Mouse (Mus musculus) intestine, embryonic 14.5 days (tissue): ENCODE results near the gene AL607142.1. TPM values are rescaled to one million over a fixed set of nuclear protein-coding genes. Genes with fewer than 3 reads are reported as not detected.

Experiments
- ATAC-seq: fragments of 200-750 bp; cut with Nextera tagmentation; replicated peaks from 2 replicates; pipeline ENCODE4 v1.8.0; 2017; ENCODE audit warnings: low read depth, moderate number of reproducible peaks, moderate TSS enrichment, moderate library complexity; ENCODE audit not compliant: low FRiP score, low TSS enrichment
- DNase-seq: peaks from one replicate; pipeline ENCODE4 v3.0.0-alpha.2; 2018; ENCODE audit warnings: low spot score
- H3K27ac ChIP-seq: fragments of 300-500 bp; sonication (generic); 2 replicates; pipeline ENCODE4 v1.5.1; 2014; ENCODE audit warnings: low read depth, mild to moderate bottlenecking, control low read depth
- H3K27me3 ChIP-seq: fragments of 300-500 bp; sonication (generic); replicated peaks from 2 replicates; pipeline ENCODE4 v1.6.1; 2014; ENCODE audit warnings: low read length, control low read depth; ENCODE audit not compliant: control insufficient read depth, insufficient read depth
- H3K36me3 ChIP-seq: fragments of 300-500 bp; sonication (generic); 2 replicates; pipeline ENCODE4 v1.6.1; 2014; ENCODE audit warnings: low read length, control low read depth; ENCODE audit not compliant: control insufficient read depth, insufficient read depth
- H3K4me1 ChIP-seq: fragments of 300-500 bp; sonication (generic); replicated peaks from 2 replicates; pipeline ENCODE4 v1.6.1; 2014; ENCODE audit warnings: low read length, control low read depth, mixed read lengths; ENCODE audit not compliant: control insufficient read depth, insufficient read depth
- H3K4me2 ChIP-seq: fragments of 300-500 bp; sonication (generic); 2 replicates; pipeline ENCODE4 v1.6.1; 2014; ENCODE audit warnings: low read length
- H3K4me3 ChIP-seq: fragments of 300-500 bp; sonication (generic); 2 replicates; pipeline ENCODE4 v1.5.1; 2014; ENCODE audit warnings: low read depth, low read length, control low read depth, mixed read lengths
- H3K9ac ChIP-seq: fragments of 300-500 bp; sonication (generic); 2 replicates; pipeline ENCODE4 v1.6.1; 2014; ENCODE audit warnings: mild to moderate bottlenecking, low read length
- H3K9me3 ChIP-seq: fragments of 300-500 bp; sonication (generic); 2 replicates; pipeline ENCODE4 v1.6.1; 2016; ENCODE audit warnings: low read length, control low read depth; ENCODE audit not compliant: control insufficient read depth
- WGBS: fragments of 180-500 bp; shearing (Covaris S2); extraction: QIAGEN DNeasy Blood & Tissue Kit; methylation state at CpG from one replicate; pipeline ENCODE4 v1.1.7; 2014; 5-methylcytosine and 5-hydroxymethylcytosine counted together
- polyA plus RNA-seq: library from polyadenylated mRNA; unstranded; fragments of >200 nt; fragmentation: Nextera tagmentation; extraction: Ambion mirVana; gene quantifications from 2 replicates; pipeline ENCODE4 v1.2.1, GENCODE M21; 2014

Gene AL607142.1
- polyA plus RNA-seq, 1 experiment from 2014 or later: not detected

DNA sequence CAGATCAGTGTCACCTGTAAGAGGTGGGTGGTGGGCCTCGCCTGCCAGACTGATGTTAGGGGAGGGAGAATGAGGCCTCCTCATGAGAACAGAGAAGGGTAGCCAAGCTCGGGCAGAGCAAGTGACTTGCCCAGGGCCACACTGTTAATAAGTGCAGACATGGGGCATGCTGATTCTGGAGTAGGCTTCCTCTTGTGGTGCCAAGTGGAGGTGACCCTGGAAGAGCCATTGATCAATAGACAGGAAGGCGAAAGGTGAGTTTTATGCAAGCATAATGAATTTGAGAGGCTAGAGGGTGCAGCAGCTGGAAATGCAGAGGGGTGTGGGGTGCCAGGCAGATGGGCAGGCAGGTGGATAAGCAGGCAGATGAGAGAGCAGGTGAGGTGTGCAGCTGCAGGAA is 6.6 kb downstream of the AL607142.1 start:
- no peak overlapping the region for H3K9ac ChIP-seq
- DNase-seq (no peak), ATAC-seq (no peak)
- H3K27me3 ChIP-seq: no peaks in the 10 kb centered on the region
- H3K36me3 ChIP-seq: no peaks in the 10 kb centered on the region
- no peak overlapping the region for H3K4me2 ChIP-seq
- H3K9me3 ChIP-seq: no peaks in the 10 kb centered on the region
- no peaks in the 10 kb centered on the region; the same call in 1 of the 2 replicates for H3K4me1 ChIP-seq
- no peak overlapping the region for H3K27ac ChIP-seq
- H3K4me3 ChIP-seq: no peak overlapping the region
- WGBS: 57% methylated on average over 3 of the region's 3 CpGs

DNA sequence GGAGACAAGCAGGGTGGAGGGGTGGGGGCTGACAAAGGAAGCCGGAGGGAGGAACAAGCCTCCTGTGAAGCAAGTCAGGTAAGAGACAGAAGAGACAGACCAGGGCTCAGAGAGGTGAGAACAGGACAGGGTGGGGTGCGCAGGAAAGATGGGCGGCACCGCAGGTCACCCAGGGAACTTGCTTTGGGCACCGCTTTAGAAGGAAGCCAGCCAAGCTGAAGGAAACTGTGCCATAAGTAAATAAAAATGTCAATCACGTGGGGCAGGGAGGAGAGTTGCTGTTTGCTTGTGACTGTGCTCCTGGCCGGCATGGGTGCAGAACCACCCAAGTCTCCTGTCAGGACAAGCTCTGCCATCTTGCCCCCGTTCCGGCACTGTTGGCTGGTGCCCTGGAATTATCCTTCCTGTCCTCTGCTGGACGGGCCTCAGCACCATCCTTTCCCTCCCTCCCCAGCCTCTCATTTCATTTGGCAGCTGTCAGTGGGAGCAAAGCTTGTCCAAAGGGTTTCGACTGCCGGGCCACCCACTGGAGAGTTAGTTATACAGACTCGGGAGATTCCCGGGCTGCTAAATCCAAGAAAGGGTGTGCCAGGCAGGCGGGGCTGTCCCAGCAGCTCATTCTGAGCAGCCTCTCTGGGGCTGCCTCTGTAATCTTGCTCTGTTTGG is 7.2 kb downstream of the AL607142.1 start:
- no peak overlapping the region for H3K4me3 ChIP-seq
- H3K4me1 ChIP-seq: no peaks in the 10 kb centered on the region; the same call in 1 of the 2 replicates
- ATAC-seq: no peak
- H3K9ac ChIP-seq: no peak overlapping the region
- no peaks in the 10 kb centered on the region for H3K36me3 ChIP-seq
- no peaks in the 10 kb centered on the region for H3K27me3 ChIP-seq
- 56% methylated on average over 15 of the region's 15 CpGs for WGBS
- H3K4me2 ChIP-seq: no peak overlapping the region
- no peak for DNase-seq
- H3K9me3 ChIP-seq: no peaks in the 10 kb centered on the region
- H3K27ac ChIP-seq: no peak overlapping the region

DNA sequence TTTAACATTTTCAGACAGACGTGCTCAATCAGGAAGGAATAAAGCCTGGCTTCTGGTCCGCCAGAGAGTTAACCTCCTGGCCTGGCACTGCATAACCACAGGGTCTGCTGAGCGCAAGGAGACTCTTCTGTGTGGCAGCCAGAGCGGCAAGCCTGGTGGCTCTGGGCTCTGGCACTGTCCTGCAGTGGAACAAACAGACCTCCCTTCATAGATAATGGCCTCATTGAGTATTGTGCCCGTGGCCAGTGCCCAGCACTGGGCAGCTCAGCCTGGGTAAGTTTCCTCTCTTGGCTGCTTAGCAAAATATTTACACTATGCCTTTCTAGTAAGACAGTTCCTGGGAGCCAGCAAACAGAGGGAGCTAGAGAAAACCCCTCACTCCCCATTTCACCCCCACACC is 9.3 kb downstream of the AL607142.1 start:
- Histone ChIP-seq H3K9me3 (no peaks in the 10 kb centered on the region), H3K4me2 (no peak overlapping the region), H3K36me3 (no peaks in the 10 kb centered on the region), H3K27ac (no peak overlapping the region), H3K4me1 (no peaks in the 10 kb centered on the region; the same call in 1 of the 2 replicates), H3K4me3 (no peak overlapping the region), H3K9ac (no peak overlapping the region), H3K27me3 (no peaks in the 10 kb centered on the region)
- 45% methylated on average over 5 of the region's 5 CpGs for WGBS
- DNase-seq (no peak), ATAC-seq (no peak)

DNA sequence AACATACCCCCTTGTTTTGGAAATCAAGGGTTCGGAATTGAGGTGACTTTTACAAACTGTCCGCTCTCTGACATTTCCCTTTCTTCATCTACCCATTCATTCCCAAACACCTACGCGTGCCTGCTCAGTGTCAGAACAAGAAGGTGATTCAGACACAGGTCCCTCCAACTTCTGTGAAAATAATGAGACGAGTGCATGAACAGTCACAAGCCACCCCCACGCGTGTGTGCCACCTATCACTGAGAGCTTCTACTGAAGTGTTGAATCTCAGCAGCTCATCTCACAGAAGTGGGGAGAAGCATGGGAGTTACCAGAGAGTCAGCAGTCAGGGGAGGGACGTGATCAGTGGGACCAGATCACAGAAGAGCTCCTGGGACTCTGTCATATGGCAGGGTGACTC is 12.5 kb downstream of the AL607142.1 start:
- no peaks in the 10 kb centered on the region for H3K9me3 ChIP-seq
- H3K4me3 ChIP-seq: no peak overlapping the region
- H3K27me3 ChIP-seq: no peaks in the 10 kb centered on the region
- ATAC-seq: no peak
- DNase-seq: no peak
- H3K36me3 ChIP-seq: no peaks in the 10 kb centered on the region
- H3K4me2 ChIP-seq: no peak overlapping the region
- WGBS: 86% methylated on average over 8 of the region's 8 CpGs
- no peak overlapping the region for H3K27ac ChIP-seq
- no peak overlapping the region for H3K9ac ChIP-seq
- no peaks in the 10 kb centered on the region; the same call in 1 of the 2 replicates for H3K4me1 ChIP-seq

DNA sequence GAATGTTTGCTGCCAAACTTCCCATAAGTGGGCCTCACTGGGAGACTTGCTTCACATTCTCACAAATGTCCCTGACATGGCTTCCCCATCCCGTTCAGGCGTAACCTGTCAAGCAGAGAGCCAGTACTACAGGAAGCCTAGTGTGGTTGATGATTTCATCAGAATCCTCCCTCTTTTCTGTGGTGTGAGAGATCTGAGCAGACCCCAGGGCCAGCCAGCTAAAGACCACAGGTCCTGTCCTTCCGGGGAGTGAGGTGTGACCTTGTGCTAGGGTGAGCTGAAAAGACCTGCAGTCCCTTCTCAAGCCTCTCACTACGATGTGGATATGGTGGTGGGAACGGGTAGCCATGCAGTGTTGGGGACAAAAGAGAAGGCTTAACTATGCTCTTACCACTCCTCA is 17.7 kb downstream of the AL607142.1 start:
- no peaks in the 10 kb centered on the region for H3K36me3 ChIP-seq
- no peak overlapping the region for H3K9ac ChIP-seq
- no peak overlapping the region for H3K27ac ChIP-seq
- H3K4me3 ChIP-seq: no peak overlapping the region
- DNase-seq (no peak), ATAC-seq (no peak)
- H3K27me3 ChIP-seq: no peaks in the 10 kb centered on the region
- no peaks in the 10 kb centered on the region for H3K4me1 ChIP-seq
- no peaks in the 10 kb centered on the region for H3K9me3 ChIP-seq
- WGBS: 80% methylated on average over 5 of the region's 5 CpGs
- H3K4me2 ChIP-seq: no peak overlapping the region

DNA sequence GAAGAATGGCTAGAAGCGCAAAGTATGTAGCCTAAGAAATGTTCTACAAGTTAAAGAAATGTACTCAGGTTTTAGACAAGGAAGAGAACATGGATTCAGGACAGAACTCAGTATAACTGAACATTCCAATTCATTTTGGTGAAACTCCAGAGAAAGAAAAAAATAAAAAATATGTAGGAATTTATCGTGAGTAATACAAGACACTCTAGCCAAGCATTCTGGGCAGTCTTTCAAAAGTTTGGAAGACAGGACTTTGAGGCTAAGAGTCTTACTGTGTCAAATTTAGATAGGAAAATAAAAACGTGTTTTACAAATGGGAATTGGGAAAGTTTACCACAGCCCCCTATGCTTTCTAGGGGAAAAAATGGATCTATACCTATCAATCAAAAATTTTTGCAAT is 18.9 kb downstream of the AL607142.1 start:
- no peaks in the 10 kb centered on the region for H3K9me3 ChIP-seq
- no peak overlapping the region for H3K4me3 ChIP-seq
- H3K27ac ChIP-seq: no peak overlapping the region
- no peaks in the 10 kb centered on the region for H3K36me3 ChIP-seq
- no peak overlapping the region for H3K9ac ChIP-seq
- no peak for DNase-seq
- no peaks in the 10 kb centered on the region for H3K4me1 ChIP-seq
- no peak overlapping the region for H3K4me2 ChIP-seq
- WGBS: 68% methylated on average over 3 of the region's 3 CpGs
- H3K27me3 ChIP-seq: no peaks in the 10 kb centered on the region
- ATAC-seq: no peak

DNA sequence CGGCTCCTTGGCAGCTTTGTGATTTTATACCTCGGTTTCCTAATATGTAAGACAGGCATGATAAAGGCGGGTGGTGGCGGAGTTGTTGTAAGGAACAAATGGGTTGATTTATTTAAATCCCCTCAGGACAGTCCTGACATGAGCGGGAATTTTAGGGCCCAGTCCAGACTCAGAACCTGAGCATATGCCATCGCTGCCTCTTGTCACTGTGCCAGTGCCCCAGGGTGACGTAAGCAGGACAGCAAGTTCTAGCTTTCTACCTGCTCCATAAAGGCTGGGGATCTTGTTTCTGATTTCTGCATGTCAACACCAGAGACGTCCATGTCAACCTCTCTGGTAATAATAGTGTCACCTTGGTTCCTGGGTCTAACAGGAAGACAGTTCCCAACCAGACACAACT is 24.7 kb downstream of the AL607142.1 start:
- Histone ChIP-seq H3K9ac (no peak overlapping the region), H3K4me1 (no peaks in the 10 kb centered on the region), H3K27ac (no peak overlapping the region), H3K4me2 (no peak overlapping the region), H3K27me3 (no peaks in the 10 kb centered on the region), H3K9me3 (no peaks in the 10 kb centered on the region), H3K4me3 (no peak overlapping the region), H3K36me3 (no peaks in the 10 kb centered on the region)
- ATAC-seq (no peak), DNase-seq (no peak)
- WGBS: 85% methylated on average over 8 of the region's 8 CpGs

DNA sequence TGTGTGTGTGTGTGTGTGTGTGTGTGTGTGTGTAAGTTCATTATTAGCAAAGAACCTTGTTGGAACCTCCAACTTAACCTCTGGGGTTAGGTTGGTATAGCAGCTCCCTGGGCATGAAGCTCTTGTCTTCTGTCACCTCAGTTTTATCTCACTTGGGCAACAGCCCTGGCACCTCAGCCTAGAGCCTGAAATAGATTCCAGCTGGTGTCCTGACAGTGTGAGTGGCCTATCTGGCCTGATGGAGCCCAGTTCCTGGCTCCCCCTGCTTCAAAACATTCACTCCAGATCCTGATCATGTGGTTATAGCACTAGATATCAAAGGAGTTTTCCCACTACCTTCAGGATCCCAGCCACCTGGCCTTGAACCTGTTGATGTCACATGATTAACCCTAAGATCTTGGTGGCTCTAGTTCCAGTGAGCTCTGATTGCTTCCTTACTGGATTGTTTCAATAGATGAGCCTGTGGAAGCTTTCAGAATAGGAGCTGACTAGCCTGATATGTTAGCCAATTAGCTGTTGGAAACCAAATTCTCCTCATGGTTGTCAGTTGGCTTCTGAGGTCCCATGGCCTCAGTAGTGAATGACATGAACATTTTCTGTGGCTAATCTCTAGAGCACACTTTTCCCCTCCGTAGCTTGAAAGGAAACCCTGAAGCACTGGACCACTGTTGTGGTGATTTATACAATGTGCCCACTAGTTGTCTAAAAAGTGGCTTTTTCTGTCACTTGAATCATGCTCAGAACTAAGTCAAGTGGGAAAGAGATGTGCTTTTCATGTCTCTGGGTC is 27.4 kb downstream of the AL607142.1 start:
- Histone ChIP-seq H3K4me2 (no peak overlapping the region), H3K27me3 (no peaks in the 10 kb centered on the region), H3K36me3 (no peaks in the 10 kb centered on the region), H3K27ac (no peak overlapping the region), H3K9me3 (no peaks in the 10 kb centered on the region), H3K9ac (no peak overlapping the region), H3K4me3 (no peak overlapping the region), H3K4me1 (no peaks in the 10 kb centered on the region)
- ATAC-seq: no peak
- DNase-seq: no peak
- 79% methylated on average over 1 of the region's 1 CpGs for WGBS

DNA sequence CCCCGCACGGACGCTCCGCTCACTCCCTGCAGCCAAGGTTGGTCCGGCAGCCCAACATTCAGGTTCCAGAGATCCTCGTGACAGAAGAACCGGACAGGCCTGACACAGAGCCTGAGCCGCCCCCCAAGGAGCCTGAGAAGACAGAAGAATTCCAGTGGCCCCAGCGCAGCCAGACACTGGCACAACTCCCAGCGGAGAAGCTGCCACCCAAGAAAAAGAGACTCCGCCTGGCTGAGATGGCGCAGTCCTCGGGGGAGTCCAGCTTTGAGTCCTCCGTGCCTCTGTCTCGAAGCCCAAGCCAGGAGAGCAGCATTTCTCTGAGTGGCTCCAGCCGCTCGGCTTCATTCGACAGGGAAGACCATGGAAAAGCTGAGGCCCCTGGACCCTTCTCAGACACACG is 32.1 kb downstream of the AL607142.1 start:
- peaks cover 6% of the 10 kb centered on the region for H3K9me3 ChIP-seq
- no peaks in the 10 kb centered on the region for H3K27me3 ChIP-seq
- no peak overlapping the region for H3K4me2 ChIP-seq
- DNase-seq (no peak), ATAC-seq (no peak)
- WGBS: 88% methylated on average over 19 of the region's 19 CpGs
- H3K9ac ChIP-seq: no peak overlapping the region
- H3K27ac ChIP-seq: no peak overlapping the region
- H3K4me3 ChIP-seq: no peak overlapping the region
- no peaks in the 10 kb centered on the region for H3K4me1 ChIP-seq
- no peaks in the 10 kb centered on the region for H3K36me3 ChIP-seq
